Mouse (Mus musculus) embryonic stem cell, embryonic (primary cell): ENCODE data around the gene Cela3b.
"Not testable (repeated sequence)": the region's sequence is repeated elsewhere in the genome, so short reads cannot be mapped to it uniquely, and the experiment has no call there.

Source experiments
- CTCF ChIA-PET, 4 experiments: fragments of 300-600 bp in 2 of 4; fragments of 350-600 bp in 2 of 4; sonication (Branson Sonifier 250); formaldehyde crosslinking; loops; one replicate each; lab custom pipeline; 2022; ENCODE audit warnings: inconsistent platforms in 2 of 4; lab: Charles Lee
- POLR2A ChIA-PET, 4 experiments: fragments of 300-600 bp in 2 of 4; fragments of 350-600 bp in 2 of 4; sonication (Branson Sonifier 250); formaldehyde crosslinking; loops; one replicate each; lab custom pipeline; 2022; ENCODE audit warnings: antibody characterized with exemption in 4 of 4, inconsistent platforms in 1 of 4; lab: Charles Lee

Cela3b gene

GRCm38 (mm10) chr4:137449132-137449531, 18.8 kb upstream of the Cela3b start:
- ChIA-PET POLR2A (interaction anchor here in 3 of 4 experiments (0.7 to 2.7 kb wide), 5 partner anchors 19 to 166 kb away, joined by 3 to 8 read pairs (median 3); partner anchors contain the start of gene Hspg2 (in 2 of the 3)), CTCF (interaction anchor here in 1 of 4 experiments (1.1 kb wide), 1 partner anchor 129 kb away, joined by 4 read pairs; no protein-coding TSS in a partner anchor)

- CTCF ChIA-PET, result no interaction called here
- POLR2A ChIA-PET, result interaction anchor here in 2 of 4 experiments (1.1 to 2.7 kb wide), 5 partner anchors 20 to 40 kb away, joined by 3 to 8 read pairs (median 4); partner anchors contain the start of gene Hspg2 (in 2 of the 2)
Observed at GRCm38 (mm10) chr4:137448641-137449040, 18.3 kb upstream of the Cela3b start.

- ChIA-PET CTCF (no interaction called here), POLR2A (interaction anchor here in 2 of 4 experiments (1.1 to 2.7 kb wide), 5 partner anchors 9 to 40 kb away, joined by 3 to 8 read pairs (median 4); partner anchors contain the start of gene Hspg2 (in 2 of the 2))
Observed at GRCm38 (mm10) chr4:137448197-137448596, 17.9 kb upstream of the Cela3b start.

GRCm38 (mm10) chr4:137447363-137448196, 17.2 kb upstream of the Cela3b start:
- POLR2A ChIA-PET, result interaction anchor here in 2 of 4 experiments (1.4 to 2.7 kb wide), 3 partner anchors 9 to 29 kb away, joined by 4 to 8 read pairs (median 7); partner anchors contain the start of gene Hspg2 (in 1 of the 2)
- CTCF ChIA-PET, result interaction anchor here in 2 of 4 experiments (0.7 to 0.9 kb wide), 2 partner anchors 71 to 245 kb away, joined by 4 to 8 read pairs; no protein-coding TSS in a partner anchor

GRCm38 (mm10) chr4:137445881-137446280, 15.5 kb upstream of the Cela3b start:
- ChIA-PET POLR2A (interaction anchor here in 1 of 4 experiments (1.5 kb wide), 1 partner anchor 22 kb away, joined by 3 read pairs; no protein-coding TSS in a partner anchor), CTCF (no interaction called here)

GRCm38 (mm10) chr4:137443625-137444024, 13.3 kb upstream of the Cela3b start:
- CTCF ChIA-PET, result interaction anchor here (0.5 to 3.1 kb wide), 86 partner anchors 10 to 1172 kb away, joined by 3 to 33 read pairs (median 4); partner anchors contain the start of genes 1700013G24Rik (in 2 of the 4), Hspg2 (in 2 of the 4) and Cela3b (in 1 of the 4)
- POLR2A ChIA-PET, result interaction anchor here in 3 of 4 experiments (0.8 to 1.3 kb wide), 7 partner anchors 26 to 103 kb away, joined by 3 to 4 read pairs (median 3); no protein-coding TSS in a partner anchor

- ChIA-PET POLR2A (interaction anchor here in 3 of 4 experiments (0.6 to 1.2 kb wide), 6 partner anchors 27 to 536 kb away, joined by 3 to 5 read pairs (median 3); partner anchors contain the start of gene Hspg2 (in 1 of the 3)), CTCF (interaction anchor here (0.6 to 1.8 kb wide), 34 partner anchors 11 to 506 kb away, joined by 3 to 12 read pairs (median 3); partner anchors contain the start of genes 1700013G24Rik (in 1 of the 4) and Cela3b (in 1 of the 4))
Observed at GRCm38 (mm10) chr4:137441332-137441731, 11.0 kb upstream of the Cela3b start.

- ChIA-PET CTCF (interaction anchor here in 2 of 4 experiments (0.6 to 1.2 kb wide), 2 partner anchors 20 to 44 kb away, joined by 3 to 6 read pairs; no protein-coding TSS in a partner anchor), POLR2A (interaction anchor here in 2 of 4 experiments (0.5 to 1.7 kb wide), 3 partner anchors 9 to 326 kb away, joined by 3 to 5 read pairs (median 4); partner anchors contain the start of genes Cela3b (in 1 of the 2) and Usp48 (in 1 of the 2))
Observed at GRCm38 (mm10) chr4:137438842-137439241, 8.5 kb upstream of the Cela3b start.

- POLR2A ChIA-PET, result no interaction called here
- CTCF ChIA-PET, result interaction anchor here in 3 of 4 experiments (0.6 to 1.7 kb wide), 5 partner anchors 13 to 124 kb away, joined by 3 to 4 read pairs (median 3); no protein-coding TSS in a partner anchor
Observed at GRCm38 (mm10) chr4:137436979-137437669, 6.8 kb upstream of the Cela3b start.

- ChIA-PET CTCF (interaction anchor here in 3 of 4 experiments (1.2 to 1.3 kb wide), 3 partner anchors 10 to 11 kb away, joined by 3 to 7 read pairs (median 5); no protein-coding TSS in a partner anchor), POLR2A (interaction anchor here in 1 of 4 experiments (0.6 kb wide), 1 partner anchor 328 kb away, joined by 3 read pairs; no protein-coding TSS in a partner anchor)
Observed at GRCm38 (mm10) chr4:137432700-137433550, 2.6 kb upstream of the Cela3b start.

GRCm38 (mm10) chr4:137417712-137418564, 12.4 kb downstream of the Cela3b start:
- CTCF ChIA-PET, result interaction anchor here in 2 of 4 experiments (0.6 to 0.7 kb wide), 3 partner anchors 14 to 24 kb away, joined by 3 read pairs; no protein-coding TSS in a partner anchor

GRCm38 (mm10) chr4:137414936-137415335, 15.4 kb downstream of the Cela3b start:
- ChIA-PET CTCF (interaction anchor here in 3 of 4 experiments (0.9 to 1.5 kb wide), 6 partner anchors 10 to 308 kb away, joined by 3 to 4 read pairs (median 3); no protein-coding TSS in a partner anchor), POLR2A (interaction anchor here in 1 of 4 experiments (0.9 to 1.5 kb wide), 2 partner anchors 10 to 107 kb away, joined by 3 to 4 read pairs; no protein-coding TSS in a partner anchor)

More at GRCm38 (mm10) chr4:137417712-137418564, 12.4 kb downstream of the Cela3b start:
- POLR2A ChIA-PET, result interaction anchor here in 1 of 4 experiments (0.7 kb wide), 1 partner anchor 12 kb away, joined by 4 read pairs; the partner anchor contains the start of gene Cela3b

GRCm38 (mm10) chr4:137412185-137412709, 18.1 kb downstream of the Cela3b start:
- CTCF ChIA-PET, result interaction anchor here in 2 of 4 experiments (0.6 to 1.0 kb wide), 2 partner anchors 104 to 751 kb away, joined by 4 to 8 read pairs; no protein-coding TSS in a partner anchor
- POLR2A ChIA-PET, result not testable (repeated sequence)

- CTCF ChIA-PET, result interaction anchor here in 1 of 4 experiments (0.6 kb wide), 1 partner anchor 71 kb away, joined by 8 read pairs; no protein-coding TSS in a partner anchor
Observed at GRCm38 (mm10) chr4:137409691-137410090, 20.6 kb downstream of the Cela3b start, which contains the start of gene Cela3a. TSS of gene Cela3a (minus strand) at chr4:137409791.

GRCm38 (mm10) chr4:137405571-137405970, 24.8 kb downstream of the Cela3b start:
- ChIA-PET POLR2A (interaction anchor here in 1 of 4 experiments (1.3 kb wide), 2 partner anchors 9 to 96 kb away, joined by 3 to 4 read pairs; no protein-coding TSS in a partner anchor), CTCF (interaction anchor here in 3 of 4 experiments (0.6 to 1.1 kb wide), 4 partner anchors 21 to 195 kb away, joined by 3 to 5 read pairs (median 4); no protein-coding TSS in a partner anchor)

More at GRCm38 (mm10) chr4:137409691-137410090, 20.6 kb downstream of the Cela3b start, which contains the start of gene Cela3a:
- POLR2A ChIA-PET, result no interaction called here
